Mouse (Mus musculus) gastrocnemius, adult 18-20 months (tissue): ENCODE results near the gene Fbxo22. TPM values are rescaled to one million over a fixed set of nuclear protein-coding genes. Genes with fewer than 3 reads are reported as not detected.
"Not testable (repeated sequence)": the region's sequence is repeated elsewhere in the genome, so short reads cannot be mapped to it uniquely, and the experiment has no call there.

Experiments used
- DNase-seq: peaks from one replicate; pipeline ENCODE4 v3.0.0; 2021; ENCODE audit warnings: low spot score
- total RNA-seq, 2 experiments: library from RNA; stranded (reverse); gene quantifications; 2 replicates each; pipeline ENCODE4 v1.2.3; 2021

Fbxo22 gene
- total RNA-seq, 2 experiments from 2014 or later = 19.7 to 21.1 TPM

DNA sequence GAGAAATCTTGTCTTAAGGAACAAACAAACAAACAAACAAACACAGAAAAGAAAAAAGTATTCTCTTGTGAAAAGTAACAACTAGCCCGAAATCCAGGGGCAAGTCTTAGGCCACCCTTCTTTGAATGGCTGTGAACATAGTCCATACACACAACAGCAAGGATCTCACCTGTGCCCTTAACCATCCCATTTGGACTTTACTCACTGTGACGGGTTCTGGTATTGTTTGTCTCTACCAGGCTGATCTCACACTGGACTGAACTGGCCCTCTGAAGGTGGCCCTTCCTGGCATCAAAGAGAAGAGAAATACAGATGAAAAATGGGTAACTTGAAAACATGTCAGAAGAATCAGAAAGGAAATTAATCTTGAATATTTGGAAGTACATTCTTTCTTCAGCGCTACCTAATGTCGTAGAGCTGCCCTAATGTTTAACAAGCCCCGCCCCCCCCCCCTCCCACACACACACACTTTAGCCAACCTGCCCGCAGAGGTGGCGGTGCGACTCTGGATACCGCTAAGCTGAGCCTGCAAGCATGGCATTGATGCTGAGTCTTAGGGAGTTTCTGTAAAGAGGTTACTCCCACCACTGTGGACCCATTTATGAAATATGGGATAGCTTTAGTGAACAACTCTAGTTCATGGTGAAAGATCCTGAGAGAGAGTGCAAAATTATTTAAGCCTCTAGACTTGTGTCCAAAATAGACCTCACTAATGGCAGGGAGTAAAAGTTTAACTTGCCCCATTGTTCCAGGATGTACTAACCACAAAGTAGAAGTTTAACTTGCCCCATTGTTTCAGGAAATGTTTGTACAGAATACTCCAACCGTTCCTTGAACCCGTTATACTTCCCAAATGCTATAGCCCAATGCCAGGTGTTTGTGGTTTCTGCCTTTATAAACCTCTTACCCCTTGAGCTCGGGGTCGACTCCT, 27.8 kb downstream of the Fbxo22 start:
- no peak for DNase-seq

- DNase-seq = no peak
These were observed 32.1 kb downstream of the Fbxo22 start for GRCm38 (mm10) chr9:55240852-55241251.

GRCm38 (mm10) chr9:55241863-55242685, 33.3 kb downstream of the Fbxo22 start:
- no peak for DNase-seq

- no peak for DNase-seq
These were observed 34.6 kb downstream of the Fbxo22 start for GRCm38 (mm10) chr9:55243280-55243679.

DNA sequence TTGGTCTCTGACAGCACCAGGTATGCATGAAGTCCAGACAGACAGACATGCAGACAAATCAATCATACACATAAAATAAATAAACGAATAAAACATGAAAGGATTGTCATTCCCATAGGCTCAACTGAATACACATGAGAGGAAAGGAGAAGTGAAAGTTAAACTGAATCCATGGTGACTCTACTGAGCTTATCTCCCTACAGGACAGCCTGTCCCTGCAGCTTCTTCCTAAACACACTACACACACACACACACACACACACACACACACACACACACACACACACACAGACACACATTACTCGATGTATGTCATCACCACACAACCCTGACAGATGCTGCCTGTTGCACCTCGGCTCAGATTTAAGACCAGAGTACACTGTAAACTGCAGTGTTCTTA, 35.4 kb downstream of the Fbxo22 start:
- no peak for DNase-seq

- DNase-seq = not testable (repeated sequence)
These were observed 36.5 kb downstream of the Fbxo22 start for GRCm38 (mm10) chr9:55245057-55245750.

GRCm38 (mm10) chr9:55246440-55246839, 37.7 kb downstream of the Fbxo22 start:
- DNase-seq = no peak

GRCm38 (mm10) chr9:55246918-55247317, 38.2 kb downstream of the Fbxo22 start:
- no peak for DNase-seq

DNA sequence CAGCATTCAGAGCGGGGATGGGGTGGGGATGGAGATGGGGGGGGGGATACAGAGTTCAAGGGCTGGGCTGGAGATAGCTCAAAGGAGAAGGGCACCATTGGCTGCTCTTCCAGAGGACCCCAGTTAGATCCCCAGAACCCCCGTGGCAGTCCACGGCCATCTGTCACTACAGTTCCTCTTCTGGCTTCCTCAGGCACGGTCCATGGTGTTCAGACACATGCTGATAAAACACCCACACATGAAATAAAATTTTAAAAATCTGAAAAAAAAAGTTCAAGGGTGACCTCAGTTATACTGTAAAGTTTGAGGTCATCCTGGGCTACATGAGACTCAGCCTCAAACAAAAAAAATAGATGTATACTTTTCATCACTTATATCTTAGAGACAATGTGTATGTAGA, 39.7 kb downstream of the Fbxo22 start:
- DNase-seq = no peak

GRCm38 (mm10) chr9:55250595-55251247, 42.0 kb downstream of the Fbxo22 start:
- no peak for DNase-seq

DNA sequence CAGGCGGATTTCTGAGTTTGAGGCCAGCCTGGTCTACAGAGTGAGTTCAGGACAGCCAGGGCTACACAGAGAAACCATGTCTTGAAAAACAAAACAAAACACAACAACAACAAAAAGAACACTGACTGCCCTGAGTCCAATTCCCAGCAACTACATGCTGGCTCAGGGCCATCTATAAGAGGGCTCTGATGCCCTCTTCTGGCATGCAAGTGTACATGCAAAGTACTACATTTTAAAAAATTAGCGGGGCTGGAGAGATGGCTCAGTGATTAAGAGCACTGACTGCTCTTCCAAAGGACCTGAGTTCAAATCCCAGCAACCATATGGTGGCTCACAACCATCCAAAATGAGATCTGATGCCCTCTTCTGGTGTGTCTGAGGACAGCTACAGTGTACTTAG, 43.4 kb downstream of the Fbxo22 start:
- DNase-seq = not testable (repeated sequence)

DNA sequence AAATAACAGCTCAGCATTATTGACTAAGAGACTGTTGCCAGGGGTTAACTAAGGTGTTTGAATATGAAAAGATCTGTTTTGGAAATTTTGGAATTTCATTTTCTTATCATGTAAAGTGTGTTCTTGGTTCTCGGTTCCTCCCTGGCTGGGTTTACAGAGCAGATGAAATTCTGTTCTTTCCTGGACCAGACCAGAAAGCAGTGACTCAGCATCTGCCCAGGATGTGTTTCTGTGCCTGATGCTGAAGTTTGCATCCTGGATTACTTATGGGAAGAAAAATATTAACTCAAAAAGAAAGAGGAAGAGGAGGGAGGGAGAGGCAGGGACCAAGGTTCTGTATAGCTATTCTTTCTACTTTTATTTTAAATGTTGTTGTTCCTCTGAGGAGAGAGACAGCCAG, 45.1 kb downstream of the Fbxo22 start:
- DNase-seq = no peak

GRCm38 (mm10) chr9:55255056-55255455, 46.3 kb downstream of the Fbxo22 start:
- no peak for DNase-seq

DNA sequence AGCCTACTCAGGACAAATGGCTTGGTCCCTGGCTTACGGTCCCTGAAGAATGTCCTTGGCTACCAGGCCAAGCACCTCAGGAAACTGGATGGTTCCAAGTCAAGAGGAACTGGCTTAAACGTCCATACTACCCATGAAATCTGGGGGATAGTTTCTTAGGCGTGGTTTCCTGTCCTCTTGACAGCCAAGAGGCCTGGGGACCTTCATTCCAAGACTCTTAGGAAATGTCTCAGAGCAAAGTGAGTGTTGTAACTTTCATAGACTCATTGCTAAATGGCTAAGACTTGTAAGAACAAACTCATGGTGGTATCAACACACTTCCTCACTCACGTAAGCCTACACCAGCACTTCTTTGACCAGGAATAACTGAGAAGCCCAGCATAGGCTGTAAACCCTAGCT, 46.9 kb downstream of the Fbxo22 start:
- DNase-seq = no peak

- no peak for DNase-seq
These were observed 48.4 kb downstream of the Fbxo22 start for GRCm38 (mm10) chr9:55257105-55257504.

DNA sequence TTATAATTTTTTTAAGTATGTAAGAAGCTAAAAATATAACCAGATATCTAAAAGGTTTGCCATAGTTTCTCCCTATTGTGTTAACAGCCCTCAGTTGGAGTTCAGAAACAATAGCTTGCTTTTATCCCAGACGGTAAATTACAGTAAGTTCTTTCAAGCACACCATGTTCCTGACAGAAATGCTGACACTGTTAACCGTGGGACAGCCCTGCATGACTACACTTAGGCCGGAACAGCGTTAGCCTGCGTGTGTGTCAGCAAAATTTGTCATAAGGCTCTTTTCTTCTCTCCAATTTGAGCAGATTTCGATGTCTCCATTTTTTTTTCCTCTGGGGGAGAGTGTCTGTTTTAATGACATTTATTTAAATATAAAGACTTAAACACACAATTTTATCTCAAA, 51.0 kb downstream of the Fbxo22 start:
- DNase-seq = no peak

GRCm38 (mm10) chr9:55264356-55265302, 55.9 kb downstream of the Fbxo22 start:
- DNase-seq = no peak

GRCm38 (mm10) chr9:55271960-55272560, 63.3 kb downstream of the Fbxo22 start:
- DNase-seq = no peak

- DNase-seq = no peak
These were observed 65.2 kb downstream of the Fbxo22 start for GRCm38 (mm10) chr9:55273906-55274305.
